Mouse (Mus musculus) monocyte, adult 59 days (primary cell): ENCODE results near the gene Ndufa12. TPM values are rescaled to one million over a fixed set of nuclear protein-coding genes. Genes with fewer than 3 reads are reported as not detected.

Experiments
- total RNA-seq, 2 experiments: library from RNA; stranded (reverse); gene quantifications; one replicate each; pipeline ENCODE4 v1.2.4; 2023

The Ndufa12 gene
- 10 to 100 TPM; 38.0 to 39.4 TPM for total RNA-seq

GRCm38 (mm10) chr10:94198482-94199405 is at the start of gene Ndufa12:
Ndufa12 (plus strand) TSS chr10:94198720.

Other genes with a start within 250 kb of the Ndufa12 start
- gene Vezt, start 162.9 kb upstream of the Ndufa12 start, total RNA-seq = 10 to 100 TPM; 10.7 to 15.7 TPM
- 1 to 10 TPM; 3.8 to 3.9 TPM for gene Fgd6, start 162.7 kb upstream of the Ndufa12 start, total RNA-seq
- 1 to 10 TPM; 8.6 to 9.2 TPM for gene Nr2c1, start 50.7 kb upstream of the Ndufa12 start, total RNA-seq
- gene Gm4792, start 100.0 kb downstream of the Ndufa12 start, total RNA-seq = not detected
- 10 to 100 TPM; 32.1 to 32.9 TPM for gene Tmcc3, start 113.2 kb downstream of the Ndufa12 start, total RNA-seq